ENCODE assay signal across 9 mouse cellular contexts in the genomic region with DNA sequence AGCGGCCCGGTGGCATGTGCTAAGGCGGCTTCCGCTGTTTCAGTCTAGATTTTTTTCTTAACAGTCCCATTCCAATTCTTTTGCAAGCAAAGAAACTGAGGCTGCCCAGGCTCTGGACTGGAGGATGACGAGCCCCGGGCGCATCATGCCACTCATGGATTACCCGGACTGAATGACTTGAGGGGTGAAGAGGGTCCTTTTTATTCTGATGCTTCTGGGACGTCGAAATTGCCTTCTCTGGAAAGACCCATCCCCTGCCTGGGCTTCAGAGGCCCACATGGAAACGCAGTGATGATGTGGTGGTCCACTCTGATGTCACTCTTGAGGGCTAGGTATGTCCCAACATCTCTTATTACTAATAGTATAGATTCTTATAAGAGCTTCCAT. TPM values are rescaled to one million over a fixed set of nuclear protein-coding genes. Genes with fewer than 3 reads are reported as not detected.
DNase-seq lines count a peak whose midpoint lies in the region; ATAC-seq and TF ChIP-seq lines count a peak whose summit lies in the region.
"Had no signal": no experiment of that assay in that cellular context is flagged by ENCODE, and none has a peak within 500 bp of the region (broad histone marks: within the 10 kb centered on the region; RNA-seq: fewer than 3 reads in every experiment).

No protein-coding gene starts in this region.

- no peaks in the 10 kb centered on the region for H3K27me3 ChIP-seq in liver, adult 2 months (ENCODE audit: control insufficient read depth, insufficient read depth, low read length)
- no peaks in the 10 kb centered on the region for H3K27me3 ChIP-seq in embryonic facial prominence, embryonic 13.5 days
- H3K27me3 ChIP-seq in intestine, embryonic 15.5 days (replicated peaks): no peaks in the 10 kb centered on the region
- H3K27me3 ChIP-seq in neural tube, embryonic 13.5 days: no peaks in the 10 kb centered on the region

- TF ChIP-seq CTCF in liver, adult 2 months (IDR thresholded peaks at IDR 0.05; ENCODE audit: low read depth, low read length): no peak

- no peaks in the 10 kb centered on the region for H3K9me3 ChIP-seq in embryonic facial prominence, embryonic 13.5 days
- no peaks in the 10 kb centered on the region for H3K9me3 ChIP-seq in intestine, embryonic 15.5 days
- no peaks in the 10 kb centered on the region for H3K9me3 ChIP-seq in neural tube, embryonic 13.5 days

- no peak overlapping the region for H3K27ac ChIP-seq in liver, adult 2 months (replicated peaks; ENCODE audit: insufficient read depth, low read depth, low read length)
- no peak overlapping the region for H3K27ac ChIP-seq in embryonic facial prominence, embryonic 13.5 days
- no peak overlapping the region for H3K27ac ChIP-seq in intestine, embryonic 15.5 days
- peak overlapping the region; percentile 68 for H3K27ac ChIP-seq in neural tube, embryonic 13.5 days (replicated peaks)

- DNase-seq in liver, adult 2 months (ENCODE audit: extremely low read depth, low read depth, low spot score): no peak
- DNase-seq in liver: no peak
- DNase-seq in layer of hippocampus, adult 18-20 months (ENCODE audit: low spot score in 2 of 2): no peak
- no peak for DNase-seq in right cerebral cortex, adult 2 months (ENCODE audit: low spot score in 2 of 2)
- DNase-seq in adrenal gland, postnatal 14 days: no peak

- H3K36me3 ChIP-seq in liver, adult 2 months (ENCODE audit: control insufficient read depth, insufficient read depth, low read length): peaks cover 16% of the 10 kb centered on the region
- peaks cover 21% of the 10 kb centered on the region for H3K36me3 ChIP-seq in embryonic facial prominence, embryonic 13.5 days
- H3K36me3 ChIP-seq in intestine, embryonic 15.5 days: no peaks in the 10 kb centered on the region
- peaks cover 21% of the 10 kb centered on the region for H3K36me3 ChIP-seq in neural tube, embryonic 13.5 days

- H3K4me3 ChIP-seq in liver, adult 2 months (ENCODE audit: insufficient read depth, low read depth, low read length): peak overlapping the region; percentile 73
- peak overlapping the region; percentile 82 for H3K4me3 ChIP-seq in embryonic facial prominence, embryonic 13.5 days
- peak overlapping the region; percentile 90 for H3K4me3 ChIP-seq in intestine, embryonic 15.5 days (replicated peaks)
- H3K4me3 ChIP-seq in neural tube, embryonic 13.5 days: peak overlapping the region; percentile 76

- H3K79me2 ChIP-seq in liver, adult 2 months (ENCODE audit: control insufficient read depth, insufficient read depth, low read length): no peaks in the 10 kb centered on the region

- ATAC-seq in embryonic facial prominence, embryonic 13.5 days (ENCODE audit: insufficient number of reproducible peaks, insufficient read depth, low FRiP score, low TSS enrichment, low read depth): no peak
- ATAC-seq in intestine, embryonic 15.5 days: peak; percentile 24
- peak; percentile 73 for ATAC-seq in neural tube, embryonic 13.5 days (ENCODE audit: low read depth)

- H3K9ac ChIP-seq in liver, adult 2 months (ENCODE audit: low read depth, low read length): no peak overlapping the region
- H3K9ac ChIP-seq in embryonic facial prominence, embryonic 13.5 days: peak overlapping the region; percentile 94
- H3K9ac ChIP-seq in intestine, embryonic 15.5 days: peak overlapping the region; percentile 85
- H3K9ac ChIP-seq in neural tube, embryonic 13.5 days: peak overlapping the region; percentile 79

- no peak for TF ChIP-seq POLR2A in liver, adult 2 months (IDR thresholded peaks at IDR 0.05; ENCODE audit: extremely low read depth, insufficient read depth, low read length)

- no peaks in the 10 kb centered on the region; the same call in 1 of the 2 replicates for H3K4me1 ChIP-seq in liver, adult 2 months (ENCODE audit: control insufficient read depth, insufficient read depth, low read length)
- peaks cover 10% of the 10 kb centered on the region for H3K4me1 ChIP-seq in embryonic facial prominence, embryonic 13.5 days
- H3K4me1 ChIP-seq in intestine, embryonic 15.5 days (replicated peaks): peaks cover 4% of the 10 kb centered on the region
- H3K4me1 ChIP-seq in neural tube, embryonic 13.5 days (replicated peaks): peaks cover 29% of the 10 kb centered on the region

- 8% methylated on average over 11 of the region's 11 CpGs for WGBS in liver, adult 2 months
- 4% methylated on average over 11 of the region's 11 CpGs for WGBS in embryonic facial prominence, embryonic 13.5 days
- WGBS in intestine, embryonic 15.5 days: 5% methylated on average over 11 of the region's 11 CpGs
- 4% methylated on average over 11 of the region's 11 CpGs for whole genome bisulfite sequencing in neural tube, embryonic 13.5 days

- H3K4me2 ChIP-seq in embryonic facial prominence, embryonic 13.5 days: peak overlapping the region; percentile 82
- peak overlapping the region; percentile 87 for H3K4me2 ChIP-seq in intestine, embryonic 15.5 days (replicated peaks)
- H3K4me2 ChIP-seq in neural tube, embryonic 13.5 days: peak overlapping the region; percentile 84

RNA-seq across cellular contexts. Expression of a gene that starts 0.3 kb away (rescaled TPM):
- 86.4 and 89.3 TPM in 2 replicates for total RNA-seq in liver, adult 2 months (2014; rRNA removed)
- 15.4 and 20.7 TPM in 2 replicates for polyA plus RNA-seq in liver, adult 2 months (2012; rRNA removed)
- 18.8 and 19.1 TPM in 2 replicates for polyA plus RNA-seq in embryonic facial prominence, embryonic 13.5 days (2015; fragmentation: Nextera tagmentation; extraction: Ambion mirVana)
- 12.3 and 15.0 TPM in 2 replicates for polyA plus RNA-seq in intestine, embryonic 15.5 days (2015; fragmentation: Nextera tagmentation; extraction: Ambion mirVana)
- polyA plus RNA-seq in neural tube, embryonic 13.5 days (2015; fragmentation: Nextera tagmentation; extraction: Ambion mirVana): 19.8 and 22.6 TPM in 2 replicates
- total RNA-seq in layer of hippocampus, adult 18-20 months (2021): 10 to 100 TPM; 68.3 to 70.7 TPM
- 80.0 and 100 TPM in 2 replicates for total RNA-seq in adrenal gland, postnatal 14 days (2021)

RNA-seq across cellular contexts. Expression of a gene that starts 0.4 kb away (rescaled TPM):
- total RNA-seq in liver, adult 2 months (2014; rRNA removed): 4.3 and 6.4 TPM in 2 replicates
- 3.1 and 3.3 TPM in 2 replicates for polyA plus RNA-seq in liver, adult 2 months (2012; rRNA removed)
- 42.6 and 45.6 TPM in 2 replicates for polyA plus RNA-seq in embryonic facial prominence, embryonic 13.5 days (2015; fragmentation: Nextera tagmentation; extraction: Ambion mirVana)
- 25.4 and 25.9 TPM in 2 replicates for polyA plus RNA-seq in intestine, embryonic 15.5 days (2015; fragmentation: Nextera tagmentation; extraction: Ambion mirVana)
- polyA plus RNA-seq in neural tube, embryonic 13.5 days (2015; fragmentation: Nextera tagmentation; extraction: Ambion mirVana): 27.7 and 28.4 TPM in 2 replicates
- total RNA-seq in layer of hippocampus, adult 18-20 months (2021): 10 to 100 TPM; 30.4 to 30.8 TPM
- total RNA-seq in adrenal gland, postnatal 14 days (2021): 15.5 and 16.7 TPM in 2 replicates

RNA-seq across cellular contexts. Expression of a gene that starts 37.5 kb away (rescaled TPM):
- 11.6 and 12.4 TPM in 2 replicates for total RNA-seq in liver, adult 2 months (2014; rRNA removed)
- polyA plus RNA-seq in liver, adult 2 months (2012; rRNA removed): 3.0 and 4.9 TPM in 2 replicates
- not detected in 2 replicates for polyA plus RNA-seq in embryonic facial prominence, embryonic 13.5 days (2015; fragmentation: Nextera tagmentation; extraction: Ambion mirVana)
- not detected in 2 replicates for polyA plus RNA-seq in intestine, embryonic 15.5 days (2015; fragmentation: Nextera tagmentation; extraction: Ambion mirVana)
- 0.15 TPM in 1 of 2 replicates, not detected in the other for polyA plus RNA-seq in neural tube, embryonic 13.5 days (2015; fragmentation: Nextera tagmentation; extraction: Ambion mirVana)
- total RNA-seq in layer of hippocampus, adult 18-20 months (2021): not detected
- 0.26 TPM in 1 of 2 replicates, not detected in the other for total RNA-seq in adrenal gland, postnatal 14 days (2021)
- total RNA-seq: layer of hippocampus, postnatal 25 days had no signal
